Mouse (Mus musculus) small intestine, adult 2 months (tissue): ENCODE results near the gene Poll. TPM values are rescaled to one million over a fixed set of nuclear protein-coding genes. Genes with fewer than 3 reads are reported as not detected.

Experiments used
- H3K27ac ChIP-seq: fragments of 200-500 bp; 2 replicates; pipeline ENCODE4 v1.5.1; 2012; ENCODE audit warnings: low read depth, low read length, control low read depth, inconsistent platforms; ENCODE audit not compliant: insufficient read depth
- H3K27me3 ChIP-seq: fragments of 200-500 bp; 2 replicates; pipeline ENCODE4 v1.6.1; 2012; ENCODE audit warnings: mild to moderate bottlenecking, moderate library complexity, low read length, inconsistent platforms; ENCODE audit not compliant: control insufficient read depth, insufficient read depth
- H3K36me3 ChIP-seq: fragments of 200-500 bp; 2 replicates; pipeline ENCODE4 v1.6.1; 2012; ENCODE audit warnings: mild to moderate bottlenecking, low read length, control low read depth, inconsistent platforms; ENCODE audit not compliant: control insufficient read depth, insufficient read depth
- H3K4me1 ChIP-seq: fragments of 200-500 bp; 2 replicates; pipeline ENCODE4 v1.6.1; 2012; ENCODE audit warnings: low read length, inconsistent platforms, mixed read lengths; ENCODE audit not compliant: control insufficient read depth, insufficient read depth, insufficient read length
- H3K4me3 ChIP-seq: fragments of 200-500 bp; 2 replicates; pipeline ENCODE4 v1.5.1; 2012; ENCODE audit warnings: low read depth, mild to moderate bottlenecking, control low read depth, inconsistent platforms, low read length, moderate library complexity
- CTCF ChIP-seq: fragments of 200-500 bp; IDR thresholded peaks from 2 replicates; pipeline ENCODE4 v1.5.1; 2012; ENCODE audit warnings: low read depth, mild to moderate bottlenecking, control low read depth, inconsistent platforms, low read length, moderate library complexity, mixed read lengths; ENCODE audit not compliant: insufficient replicate concordance, insufficient read length; ENCODE audit errors: extremely low read depth
- POLR2A ChIP-seq: fragments of 200-500 bp; IDR thresholded peaks from 2 replicates; pipeline ENCODE4 v1.6.1; 2012; ENCODE audit warnings: low read depth, mild to moderate bottlenecking, control low read depth, inconsistent platforms, low read length, moderate library complexity
- WGBS: fragments of 180-500 bp; shearing (Covaris S2); methylation state at CpG from one replicate; pipeline ENCODE4 v1.1.7; 2018; 5-methylcytosine and 5-hydroxymethylcytosine counted together
- polyA plus RNA-seq: library from polyadenylated mRNA; depleted of rRNA; stranded (reverse); fragments of >200 nt; gene quantifications from 2 replicates; pipeline ENCODE4 v1.2.3, GENCODE M21; 2012; rRNA removed

Poll gene
- 4.2 and 7.2 TPM in 2 replicates for polyA plus RNA-seq

GRCm38 (mm10) chr19:45560153-45560890 is at the start of gene Poll, which contains the start of gene Gm17018:
Gene Poll (minus strand): TSS chr19:45560531.
Gene Gm17018 (plus strand): TSS chr19:45560615.
- Histone ChIP-seq H3K4me1 (peaks cover 3% of the 10 kb centered on the region), H3K27ac (no peak within 1 kb of the TSS), H3K27me3 (no peaks in the 10 kb centered on the region), H3K36me3 (peaks cover 3% of the 10 kb centered on the region; the same call in 1 of the 2 replicates), H3K4me3 (peak within 1 kb of the TSS; percentile 98)
- WGBS = under 1% methylated on average over 35 of the region's 35 CpGs
- TF ChIP-seq CTCF = no peak
- peak; percentile 49 for TF ChIP-seq POLR2A

GRCm38 (mm10) chr19:45608648-45609339 is 48.5 kb upstream of the Poll start:
- TF ChIP-seq CTCF = no peak
- TF ChIP-seq POLR2A = no peak
- 93% methylated on average over 13 of the region's 13 CpGs for WGBS
- Histone ChIP-seq H3K27ac (no peak overlapping the region), H3K36me3 (no peaks in the 10 kb centered on the region), H3K4me3 (no peak overlapping the region), H3K27me3 (no peaks in the 10 kb centered on the region), H3K4me1 (no peaks in the 10 kb centered on the region)

DNA sequence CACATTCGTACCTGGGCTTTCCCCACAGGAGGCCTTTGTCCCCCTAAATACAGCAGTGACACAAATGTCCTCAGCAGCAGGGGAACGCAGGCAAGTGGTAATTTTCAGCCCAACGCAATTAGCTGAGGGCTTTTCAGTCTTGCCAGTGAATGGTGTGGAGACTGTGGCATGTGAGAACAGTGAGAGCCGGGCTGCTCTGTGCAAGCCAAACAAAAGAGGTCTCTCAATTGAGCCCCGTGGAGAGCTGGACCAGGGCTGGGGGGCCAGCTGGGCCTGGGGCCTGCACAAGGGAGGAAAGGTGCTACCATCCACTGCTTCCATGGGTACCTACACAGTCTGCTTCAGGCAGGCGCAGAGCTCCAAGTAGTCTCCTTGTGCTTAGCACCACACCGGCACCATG is 47.1 kb upstream of the Poll start:
- Histone ChIP-seq H3K27me3 (no peaks in the 10 kb centered on the region), H3K4me1 (no peaks in the 10 kb centered on the region), H3K27ac (no peak overlapping the region), H3K36me3 (no peaks in the 10 kb centered on the region), H3K4me3 (no peak overlapping the region)
- WGBS = 89% methylated on average over 7 of the region's 7 CpGs
- no peak for TF ChIP-seq POLR2A
- TF ChIP-seq CTCF = no peak

DNA sequence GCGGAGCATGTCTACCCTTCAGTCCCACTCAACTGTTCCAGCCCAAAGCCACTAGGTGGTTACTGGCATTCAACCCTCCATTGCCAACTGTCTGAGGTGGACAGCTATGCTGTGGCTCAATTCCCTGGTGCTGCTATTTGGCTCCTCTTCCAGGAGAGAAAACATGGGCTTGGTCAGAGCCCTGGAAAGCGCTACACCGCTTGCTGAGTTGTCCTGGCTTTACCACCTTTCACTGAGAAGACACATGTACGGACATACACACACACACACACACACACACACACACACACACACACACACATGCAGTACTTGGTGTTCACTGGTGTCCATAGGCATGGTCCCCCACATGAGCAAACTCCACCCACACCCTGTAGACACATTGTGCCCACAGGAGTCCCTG is 46.4 kb upstream of the Poll start:
- Histone ChIP-seq H3K36me3 (no peaks in the 10 kb centered on the region), H3K4me3 (no peak overlapping the region), H3K4me1 (no peaks in the 10 kb centered on the region), H3K27me3 (no peaks in the 10 kb centered on the region), H3K27ac (no peak overlapping the region)
- 98% methylated on average over 4 of the region's 4 CpGs for WGBS
- TF ChIP-seq POLR2A = no peak
- no peak for TF ChIP-seq CTCF

- no peak overlapping the region for H3K27ac ChIP-seq
- no peak for TF ChIP-seq POLR2A
- no peak for TF ChIP-seq CTCF
- H3K36me3 ChIP-seq = no peaks in the 10 kb centered on the region
- WGBS = 86% methylated on average over 5 of the region's 5 CpGs
- H3K4me3 ChIP-seq = no peak overlapping the region
- no peaks in the 10 kb centered on the region for H3K4me1 ChIP-seq
- no peaks in the 10 kb centered on the region for H3K27me3 ChIP-seq
These were observed 42.3 kb upstream of the Poll start for GRCm38 (mm10) chr19:45602606-45603005.

- 0 out of 2 replicates have a peak, but pooled peaks cover 4% of the 10 kb centered on the region for H3K4me1 ChIP-seq
- H3K36me3 ChIP-seq = no peaks in the 10 kb centered on the region
- H3K27ac ChIP-seq = no peak overlapping the region
- H3K27me3 ChIP-seq = no peaks in the 10 kb centered on the region
- TF ChIP-seq POLR2A = no peak
- TF ChIP-seq CTCF = no peak
- 93% methylated on average over 4 of the region's 4 CpGs for WGBS
- H3K4me3 ChIP-seq = no peak overlapping the region
These were observed 36.8 kb upstream of the Poll start for GRCm38 (mm10) chr19:45597106-45597505.

DNA sequence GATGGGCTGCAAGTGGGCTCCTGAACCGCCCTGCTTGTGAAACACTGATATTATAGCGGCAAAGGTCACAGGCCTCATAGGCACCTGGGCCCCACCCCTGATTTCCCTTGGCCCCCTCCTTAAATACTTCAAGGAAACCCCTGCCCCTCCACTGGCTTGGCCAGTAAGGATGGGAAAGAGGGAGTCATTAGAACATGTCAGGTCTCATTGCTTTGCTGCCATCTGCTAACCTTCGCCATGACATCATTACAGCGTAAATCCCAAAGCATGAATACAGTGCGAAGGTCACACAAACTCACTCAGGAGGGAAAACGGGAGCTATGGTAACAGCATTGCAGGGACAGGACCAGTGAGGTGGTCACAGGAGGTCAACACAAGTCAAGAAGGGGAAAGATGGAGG is 36.1 kb upstream of the Poll start:
- 89% methylated on average over 6 of the region's 6 CpGs for WGBS
- H3K4me3 ChIP-seq = no peak overlapping the region
- H3K36me3 ChIP-seq = no peaks in the 10 kb centered on the region
- peaks cover 9% of the 10 kb centered on the region for H3K4me1 ChIP-seq
- no peak overlapping the region for H3K27ac ChIP-seq
- no peaks in the 10 kb centered on the region for H3K27me3 ChIP-seq
- TF ChIP-seq CTCF (no peak), POLR2A (no peak)
